ENCODE assay signal across 28 mouse cellular contexts in genomic region chr11:110461560-110462331, GRCm38 (mm10).
DNase-seq lines count a peak whose midpoint lies in the region; ATAC-seq and TF ChIP-seq lines count a peak whose summit lies in the region.
"Had no signal": no experiment of that assay in that cellular context is flagged by ENCODE, and none has a peak within 500 bp of the region (broad histone marks: within the 10 kb centered on the region; RNA-seq: fewer than 3 reads in every experiment).

No protein-coding gene starts in this region.

- no peak for TF ChIP-seq CTCF in intestine, postnatal 0 days (IDR thresholded peaks at IDR 0.05; ENCODE audit: low read depth)

- no peak for DNase-seq in liver, embryonic 13.5 days
- no peak for DNase-seq in layer of hippocampus, postnatal 36 days
- DNase-seq: adrenal gland, adult 8-10 months; adrenal gland, postnatal 25 days; B cell, adult 2 months; cerebellum, adult 11-12 months; cerebellum, adult 8-10 months; cerebellum, postnatal 10 days; cerebellum, postnatal 36 days; embryo, embryonic 11 days; gastrocnemius, postnatal 25 days; heart, postnatal 36 days had no signal

- no peaks in the 10 kb centered on the region for H3K36me3 ChIP-seq in intestine, embryonic 16.5 days (ENCODE audit: control insufficient read depth, insufficient read depth, low read length)
- no peaks in the 10 kb centered on the region for H3K36me3 ChIP-seq in intestine, embryonic 15.5 days
- no peaks in the 10 kb centered on the region for H3K36me3 ChIP-seq in intestine, postnatal 0 days (ENCODE audit: control insufficient read depth, insufficient read depth)
- H3K36me3 ChIP-seq in liver, embryonic 13.5 days: no peaks in the 10 kb centered on the region
- no peaks in the 10 kb centered on the region for H3K36me3 ChIP-seq in liver, embryonic 16.5 days (ENCODE audit: control insufficient read depth, insufficient read depth)
- no peaks in the 10 kb centered on the region for H3K36me3 ChIP-seq in midbrain, embryonic 15.5 days (replicated peaks)
- H3K36me3 ChIP-seq: embryonic facial prominence, embryonic 10.5 days; forebrain, embryonic 12.5 days; forebrain, embryonic 15.5 days; G1E; hindbrain, embryonic 10.5 days; hindbrain, embryonic 13.5 days had no signal

- no peak overlapping the region for H3K9ac ChIP-seq in intestine, embryonic 16.5 days (ENCODE audit: low read depth, low read length)
- no peak overlapping the region for H3K9ac ChIP-seq in intestine, embryonic 15.5 days
- no peak overlapping the region for H3K9ac ChIP-seq in intestine, postnatal 0 days (ENCODE audit: low read depth, low read length)
- no peak overlapping the region for H3K9ac ChIP-seq in liver, embryonic 13.5 days
- H3K9ac ChIP-seq in liver, embryonic 16.5 days (ENCODE audit: low read depth, low read length): no peak overlapping the region
- H3K9ac ChIP-seq in midbrain, embryonic 15.5 days: no peak overlapping the region
- H3K9ac ChIP-seq: embryonic facial prominence, embryonic 13.5 days; forebrain, embryonic 12.5 days; forebrain, embryonic 15.5 days; hindbrain, embryonic 13.5 days had no signal

- H3K27ac ChIP-seq in intestine, embryonic 16.5 days (ENCODE audit: low read length): no peak overlapping the region
- no peak overlapping the region for H3K27ac ChIP-seq in intestine, embryonic 15.5 days
- no peak overlapping the region for H3K27ac ChIP-seq in intestine, postnatal 0 days (ENCODE audit: low read depth, low read length)
- H3K27ac ChIP-seq in liver, embryonic 13.5 days: peak overlapping the region; percentile 97
- peak overlapping the region; percentile 95 for H3K27ac ChIP-seq in liver, embryonic 16.5 days (ENCODE audit: low read length)
- no peak overlapping the region for H3K27ac ChIP-seq in midbrain, embryonic 15.5 days
- H3K27ac ChIP-seq: embryonic facial prominence, embryonic 10.5 days; embryonic facial prominence, embryonic 13.5 days; forebrain, embryonic 12.5 days; forebrain, embryonic 15.5 days; hindbrain, embryonic 10.5 days; hindbrain, embryonic 13.5 days had no signal

- no peaks in the 10 kb centered on the region for H3K9me3 ChIP-seq in intestine, embryonic 16.5 days (ENCODE audit: control insufficient read depth, low read length)
- no peaks in the 10 kb centered on the region for H3K9me3 ChIP-seq in intestine, embryonic 15.5 days
- no peaks in the 10 kb centered on the region for H3K9me3 ChIP-seq in intestine, postnatal 0 days (ENCODE audit: control insufficient read depth)
- no peaks in the 10 kb centered on the region for H3K9me3 ChIP-seq in liver, embryonic 13.5 days (replicated peaks)
- no peaks in the 10 kb centered on the region for H3K9me3 ChIP-seq in liver, embryonic 16.5 days (replicated peaks; ENCODE audit: control insufficient read depth, low read length)
- H3K9me3 ChIP-seq in midbrain, embryonic 15.5 days: no peaks in the 10 kb centered on the region
- H3K9me3 ChIP-seq: embryonic facial prominence, embryonic 10.5 days; embryonic facial prominence, embryonic 13.5 days; forebrain, embryonic 12.5 days; forebrain, embryonic 15.5 days; hindbrain, embryonic 10.5 days; hindbrain, embryonic 13.5 days had no signal

- peaks cover 27% of the 10 kb centered on the region for H3K4me1 ChIP-seq in intestine, embryonic 16.5 days (ENCODE audit: control insufficient read depth, insufficient read depth, low read length)
- peaks cover 6% of the 10 kb centered on the region for H3K4me1 ChIP-seq in intestine, embryonic 15.5 days (replicated peaks)
- H3K4me1 ChIP-seq in intestine, postnatal 0 days (replicated peaks; ENCODE audit: control insufficient read depth, insufficient read depth, low read length): peaks cover 10% of the 10 kb centered on the region; the same call in 1 of the 2 replicates
- peaks cover 79% of the 10 kb centered on the region for H3K4me1 ChIP-seq in liver, embryonic 13.5 days (replicated peaks)
- H3K4me1 ChIP-seq in liver, embryonic 16.5 days (ENCODE audit: control insufficient read depth, low read depth, low read length): peaks cover 71% of the 10 kb centered on the region
- peaks cover 10% of the 10 kb centered on the region; the same call in 1 of the 2 replicates for H3K4me1 ChIP-seq in midbrain, embryonic 15.5 days

- H3K27me3 ChIP-seq in intestine, embryonic 16.5 days (replicated peaks; ENCODE audit: control insufficient read depth, insufficient read depth, low read length): no peaks in the 10 kb centered on the region
- H3K27me3 ChIP-seq in intestine, embryonic 15.5 days (replicated peaks): no peaks in the 10 kb centered on the region
- H3K27me3 ChIP-seq in intestine, postnatal 0 days (replicated peaks; ENCODE audit: control insufficient read depth, insufficient read depth, low read length): no peaks in the 10 kb centered on the region
- H3K27me3 ChIP-seq in liver, embryonic 13.5 days: no peaks in the 10 kb centered on the region
- no peaks in the 10 kb centered on the region for H3K27me3 ChIP-seq in liver, embryonic 16.5 days (ENCODE audit: control insufficient read depth, insufficient read depth, low read depth, low read length)
- no peaks in the 10 kb centered on the region for H3K27me3 ChIP-seq in midbrain, embryonic 15.5 days (replicated peaks)
- H3K27me3 ChIP-seq: CH12.LX; embryonic facial prominence, embryonic 13.5 days; forebrain, embryonic 12.5 days; forebrain, embryonic 15.5 days; hindbrain, embryonic 13.5 days had no signal

- 86% methylated on average over 17 of the region's 17 CpGs for WGBS in intestine, embryonic 16.5 days
- 91% methylated on average over 17 of the region's 17 CpGs for WGBS in intestine, embryonic 15.5 days
- WGBS in intestine, postnatal 0 days: 65% methylated on average over 17 of the region's 17 CpGs
- 56% methylated on average over 17 of the region's 17 CpGs for WGBS in liver, embryonic 13.5 days (ENCODE audit: insufficient replicate concordance)
- WGBS in liver, embryonic 16.5 days (ENCODE audit: insufficient replicate concordance): 64% methylated on average over 17 of the region's 17 CpGs
- WGBS in midbrain, embryonic 15.5 days: 98% methylated on average over 17 of the region's 17 CpGs

- H3K4me2 ChIP-seq in intestine, embryonic 16.5 days (ENCODE audit: low read depth, low read length): no peak overlapping the region
- H3K4me2 ChIP-seq in intestine, embryonic 15.5 days (replicated peaks): no peak overlapping the region
- peak overlapping the region; percentile 17; the same call in 1 of the 2 replicates for H3K4me2 ChIP-seq in intestine, postnatal 0 days (replicated peaks; ENCODE audit: low read depth)
- H3K4me2 ChIP-seq in liver, embryonic 13.5 days: no peak overlapping the region
- H3K4me2 ChIP-seq in liver, embryonic 16.5 days (ENCODE audit: low read depth, low read length): no peak overlapping the region
- H3K4me2 ChIP-seq in midbrain, embryonic 15.5 days: no peak overlapping the region
- H3K4me2 ChIP-seq: embryonic facial prominence, embryonic 13.5 days; forebrain, embryonic 12.5 days; forebrain, embryonic 15.5 days; heart, embryonic 11.5 days; hindbrain, embryonic 13.5 days had no signal

- ATAC-seq in intestine, embryonic 16.5 days: peak; percentile 39; the same call in 1 of the 2 replicates
- no peak for ATAC-seq in intestine, embryonic 15.5 days
- peak; percentile 66 for ATAC-seq in intestine, postnatal 0 days
- peak; percentile 8; the same call in 1 of the 2 replicates for ATAC-seq in liver, embryonic 13.5 days (ENCODE audit: low read depth)
- no peak for ATAC-seq in liver, embryonic 16.5 days (ENCODE audit: low read depth)
- no peak for ATAC-seq in midbrain, embryonic 15.5 days (replicated peaks)
- ATAC-seq: forebrain, embryonic 15.5 days; hindbrain, embryonic 16.5 days had no signal

- no peak overlapping the region for H3K4me3 ChIP-seq in intestine, embryonic 16.5 days (ENCODE audit: low read length)
- H3K4me3 ChIP-seq in intestine, embryonic 15.5 days (replicated peaks): no peak overlapping the region
- no peak overlapping the region for H3K4me3 ChIP-seq in intestine, postnatal 0 days (ENCODE audit: low read depth, low read length)
- no peak overlapping the region for H3K4me3 ChIP-seq in liver, embryonic 13.5 days (replicated peaks)
- H3K4me3 ChIP-seq in liver, embryonic 16.5 days (ENCODE audit: low read depth, low read length): no peak overlapping the region
- H3K4me3 ChIP-seq in midbrain, embryonic 15.5 days: no peak overlapping the region
- H3K4me3 ChIP-seq: embryonic facial prominence, embryonic 10.5 days; embryonic facial prominence, embryonic 13.5 days; erythroblast, embryonic 14.5 days; forebrain, embryonic 12.5 days; forebrain, embryonic 15.5 days; hindbrain, embryonic 10.5 days; hindbrain, embryonic 13.5 days had no signal

Comparison
In these comparisons a context has a peak if more than half of its experiments do, and no peak if none do; other contexts are left out.
1. ATAC-seq: peak in intestine, embryonic 16.5 days (single experiment), intestine, postnatal 0 days (single experiment) and liver, embryonic 13.5 days (single experiment); none in intestine, embryonic 15.5 days (single experiment), liver, embryonic 16.5 days (single experiment) and midbrain, embryonic 15.5 days (single experiment).
2. H3K27ac ChIP-seq: peak in liver, embryonic 13.5 days (single experiment) and liver, embryonic 16.5 days (single experiment); none in intestine, embryonic 16.5 days (single experiment), intestine, embryonic 15.5 days (single experiment), intestine, postnatal 0 days (single experiment) and midbrain, embryonic 15.5 days (single experiment).